Mouse (Mus musculus) neural tube, embryonic 15.5 days (tissue): Measurements from ENCODE around the gene Ube3b. TPM values are rescaled to one million over a fixed set of nuclear protein-coding genes. Genes with fewer than 3 reads are reported as not detected.

Source experiments
- ATAC-seq: fragments of 200-750 bp; cut with Nextera tagmentation; 2 replicates; pipeline ENCODE4 v1.8.0; 2017; ENCODE audit warnings: mild to moderate bottlenecking, moderate TSS enrichment, moderate library complexity; ENCODE audit not compliant: low FRiP score
- H3K27ac ChIP-seq: fragments of 300-500 bp; sonication (generic); replicated peaks from 2 replicates; pipeline ENCODE4 v1.5.1; 2015; ENCODE audit warnings: mild to moderate bottlenecking, inconsistent platforms
- H3K27me3 ChIP-seq: fragments of 300-500 bp; sonication (generic); replicated peaks from 2 replicates; pipeline ENCODE4 v1.6.1; 2015; ENCODE audit warnings: inconsistent platforms
- H3K36me3 ChIP-seq: fragments of 300-500 bp; sonication (generic); 2 replicates; pipeline ENCODE4 v1.6.1; 2015; ENCODE audit warnings: inconsistent platforms
- H3K4me1 ChIP-seq: fragments of 300-500 bp; sonication (generic); 2 replicates; pipeline ENCODE4 v1.6.1; 2015; ENCODE audit warnings: inconsistent platforms
- H3K4me2 ChIP-seq: fragments of 300-500 bp; sonication (generic); 2 replicates; pipeline ENCODE4 v1.6.1; 2015; ENCODE audit warnings: inconsistent platforms, mild to moderate bottlenecking, moderate library complexity
- H3K4me3 ChIP-seq: fragments of 300-500 bp; sonication (generic); replicated peaks from 2 replicates; pipeline ENCODE4 v1.5.1; 2015; ENCODE audit warnings: mild to moderate bottlenecking, inconsistent platforms
- H3K9ac ChIP-seq: fragments of 300-500 bp; sonication (generic); replicated peaks from 2 replicates; pipeline ENCODE4 v1.6.1; 2015; ENCODE audit warnings: mild to moderate bottlenecking, inconsistent platforms
- H3K9me3 ChIP-seq: fragments of 300-500 bp; sonication (generic); replicated peaks from 2 replicates; pipeline ENCODE4 v1.6.1; 2016; ENCODE audit warnings: inconsistent platforms
- WGBS: fragments of 180-500 bp; shearing (Covaris S2); methylation state at CpG from one replicate; pipeline ENCODE4 v1.1.7; 2015; ENCODE audit warnings: mixed read lengths; 5-methylcytosine and 5-hydroxymethylcytosine counted together
- polyA plus RNA-seq: library from polyadenylated mRNA; unstranded; fragments of >200 nt; fragmentation: Nextera tagmentation; extraction: Ambion mirVana; gene quantifications from 2 replicates; pipeline ENCODE4 v1.2.1, GENCODE M21; 2015

Ube3b gene
- polyA plus RNA-seq, 1 experiment from 2014 or later, result 35.5 TPM

GRCm38 (mm10) chr5:114365043-114365752 lies 15.2 kb upstream of the Ube3b start:
- Histone ChIP-seq H3K27me3 (no peaks in the 10 kb centered on the region), H3K27ac (no peak overlapping the region), H3K4me3 (no peak overlapping the region), H3K9ac (no peak overlapping the region), H3K36me3 (peaks cover 88% of the 10 kb centered on the region), H3K9me3 (no peaks in the 10 kb centered on the region), H3K4me2 (no peak overlapping the region), H3K4me1 (peaks cover 14% of the 10 kb centered on the region)
- WGBS, result 89% methylated on average over 23 of the region's 23 CpGs
- no peak for ATAC-seq

- 92% methylated on average over 14 of the region's 14 CpGs for WGBS
- peaks cover 35% of the 10 kb centered on the region for H3K4me1 ChIP-seq
- no peak overlapping the region for H3K9ac ChIP-seq
- no peak for ATAC-seq
- no peak overlapping the region for H3K4me3 ChIP-seq
- H3K27me3 ChIP-seq, result no peaks in the 10 kb centered on the region
- peaks cover 94% of the 10 kb centered on the region for H3K36me3 ChIP-seq
- no peak overlapping the region for H3K27ac ChIP-seq
- no peak overlapping the region for H3K4me2 ChIP-seq
- no peaks in the 10 kb centered on the region for H3K9me3 ChIP-seq
Observed at GRCm38 (mm10) chr5:114368121-114368520, 12.3 kb upstream of the Ube3b start.

GRCm38 (mm10) chr5:114368803-114369496 lies 11.5 kb upstream of the Ube3b start:
- no peak for ATAC-seq
- WGBS, result 81% methylated on average over 16 of the region's 16 CpGs
- Histone ChIP-seq H3K27me3 (no peaks in the 10 kb centered on the region), H3K9me3 (no peaks in the 10 kb centered on the region), H3K9ac (no peak overlapping the region), H3K27ac (no peak overlapping the region), H3K4me3 (no peak overlapping the region), H3K4me2 (no peak overlapping the region), H3K36me3 (peaks cover 94% of the 10 kb centered on the region), H3K4me1 (peaks cover 40% of the 10 kb centered on the region)

GRCm38 (mm10) chr5:114369921-114370320 lies 10.5 kb upstream of the Ube3b start:
- no peak for ATAC-seq
- Histone ChIP-seq H3K9me3 (no peaks in the 10 kb centered on the region), H3K36me3 (peaks cover 91% of the 10 kb centered on the region), H3K27me3 (no peaks in the 10 kb centered on the region), H3K9ac (no peak overlapping the region), H3K27ac (no peak overlapping the region; the same call in 1 of the 2 replicates), H3K4me1 (peaks cover 50% of the 10 kb centered on the region), H3K4me2 (no peak overlapping the region), H3K4me3 (no peak overlapping the region)
- WGBS, result 89% methylated on average over 9 of the region's 9 CpGs

GRCm38 (mm10) chr5:114370371-114370776 lies 10.0 kb upstream of the Ube3b start:
- Histone ChIP-seq H3K27me3 (no peaks in the 10 kb centered on the region), H3K4me3 (no peak overlapping the region), H3K9me3 (no peaks in the 10 kb centered on the region), H3K9ac (no peak overlapping the region), H3K4me2 (no peak overlapping the region), H3K36me3 (peaks cover 91% of the 10 kb centered on the region), H3K27ac (peak overlapping the region; percentile 74), H3K4me1 (peaks cover 53% of the 10 kb centered on the region)
- 66% methylated on average over 9 of the region's 9 CpGs for WGBS
- peak; percentile 42; the same call in 1 of the 2 replicates for ATAC-seq

- no peak overlapping the region for H3K9ac ChIP-seq
- no peak for ATAC-seq
- peaks cover 83% of the 10 kb centered on the region for H3K36me3 ChIP-seq
Observed at GRCm38 (mm10) chr5:114371331-114371730, 9.1 kb upstream of the Ube3b start.

GRCm38 (mm10) chr5:114371731-114372473 lies 8.5 kb upstream of the Ube3b start:
- ATAC-seq, result no peak
- no peaks in the 10 kb centered on the region for H3K9me3 ChIP-seq
- peaks cover 77% of the 10 kb centered on the region for H3K36me3 ChIP-seq
- peaks cover 59% of the 10 kb centered on the region for H3K4me1 ChIP-seq
- H3K9ac ChIP-seq, result no peak overlapping the region
- 78% methylated on average over 25 of the region's 25 CpGs for WGBS
- no peak overlapping the region for H3K4me3 ChIP-seq
- no peak overlapping the region for H3K27ac ChIP-seq
- no peak overlapping the region for H3K4me2 ChIP-seq
- H3K27me3 ChIP-seq, result no peaks in the 10 kb centered on the region

More at GRCm38 (mm10) chr5:114371331-114371730, 9.1 kb upstream of the Ube3b start:
- Histone ChIP-seq H3K4me2 (no peak overlapping the region), H3K4me1 (peaks cover 54% of the 10 kb centered on the region), H3K9me3 (no peaks in the 10 kb centered on the region), H3K4me3 (no peak overlapping the region), H3K27ac (peak overlapping the region; percentile 74), H3K27me3 (no peaks in the 10 kb centered on the region)
- WGBS, result 77% methylated on average over 3 of the region's 3 CpGs

- ATAC-seq, result no peak
- no peak overlapping the region for H3K4me2 ChIP-seq
- no peak overlapping the region for H3K27ac ChIP-seq
- 27% methylated on average over 11 of the region's 11 CpGs for WGBS
- no peaks in the 10 kb centered on the region for H3K9me3 ChIP-seq
- no peaks in the 10 kb centered on the region for H3K27me3 ChIP-seq
- H3K4me3 ChIP-seq, result no peak overlapping the region
- H3K36me3 ChIP-seq, result peaks cover 70% of the 10 kb centered on the region
- no peak overlapping the region for H3K9ac ChIP-seq
- peaks cover 66% of the 10 kb centered on the region for H3K4me1 ChIP-seq
Observed at GRCm38 (mm10) chr5:114372565-114372964, 7.8 kb upstream of the Ube3b start.

GRCm38 (mm10) chr5:114373174-114373573 lies 7.2 kb upstream of the Ube3b start:
- Histone ChIP-seq H3K27me3 (no peaks in the 10 kb centered on the region), H3K27ac (no peak overlapping the region), H3K4me3 (no peak overlapping the region), H3K4me1 (peaks cover 72% of the 10 kb centered on the region), H3K9ac (no peak overlapping the region), H3K36me3 (peaks cover 64% of the 10 kb centered on the region), H3K4me2 (no peak overlapping the region), H3K9me3 (no peaks in the 10 kb centered on the region)
- 74% methylated on average over 11 of the region's 11 CpGs for WGBS
- ATAC-seq, result no peak

- Histone ChIP-seq H3K4me3 (no peak overlapping the region), H3K27ac (no peak overlapping the region), H3K9me3 (no peaks in the 10 kb centered on the region), H3K36me3 (peaks cover 60% of the 10 kb centered on the region), H3K9ac (no peak overlapping the region), H3K4me1 (peaks cover 76% of the 10 kb centered on the region), H3K27me3 (no peaks in the 10 kb centered on the region), H3K4me2 (no peak overlapping the region)
- no peak for ATAC-seq
- 93% methylated on average over 9 of the region's 9 CpGs for WGBS
Observed at GRCm38 (mm10) chr5:114373581-114373980, 6.8 kb upstream of the Ube3b start.

- Histone ChIP-seq H3K9ac (no peak overlapping the region), H3K27ac (no peak overlapping the region), H3K4me2 (no peak overlapping the region), H3K36me3 (peaks cover 50% of the 10 kb centered on the region), H3K9me3 (no peaks in the 10 kb centered on the region), H3K27me3 (no peaks in the 10 kb centered on the region), H3K4me1 (peaks cover 78% of the 10 kb centered on the region), H3K4me3 (no peak overlapping the region)
- ATAC-seq, result no peak
- 88% methylated on average over 23 of the region's 23 CpGs for WGBS
Observed at GRCm38 (mm10) chr5:114374409-114375213, 5.8 kb upstream of the Ube3b start.
